Mouse (Mus musculus) kidney, postnatal 4 days (tissue): ENCODE data around the gene Tmeff2.
"Not testable (repeated sequence)": the region's sequence is repeated elsewhere in the genome, so short reads cannot be mapped to it uniquely, and the experiment has no call there.

Experiments
- DNase-seq, 2 experiments: peaks; one replicate each; pipeline ENCODE4 v3.0.0; 2021; ENCODE audit warnings: mixed read lengths in 2 of 2

The Tmeff2 gene

DNA sequence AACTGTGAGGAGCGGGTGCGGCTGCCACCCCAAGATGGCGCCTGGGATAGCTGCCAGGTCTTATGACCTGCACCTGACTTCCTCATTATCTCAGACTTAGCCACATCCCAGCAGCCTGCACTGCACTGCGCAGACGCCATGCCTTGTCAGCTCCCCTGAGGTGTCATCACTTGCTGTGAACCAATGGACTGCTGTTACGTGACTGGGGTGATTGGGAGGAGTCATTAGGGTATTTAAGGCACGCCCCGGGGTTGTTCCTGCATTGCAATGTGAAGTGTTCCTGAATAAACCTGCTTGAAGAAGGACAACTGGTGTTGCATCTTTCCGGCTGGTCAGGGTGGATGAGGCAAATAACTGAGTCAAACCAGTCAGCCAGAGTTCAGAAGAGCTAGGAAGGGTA, at the start of gene Tmeff2:
Gene Tmeff2, plus strand, starts transcription at position 262 of the 400 bp plus-strand sequence.
- DNase-seq, result not testable (repeated sequence)

DNA sequence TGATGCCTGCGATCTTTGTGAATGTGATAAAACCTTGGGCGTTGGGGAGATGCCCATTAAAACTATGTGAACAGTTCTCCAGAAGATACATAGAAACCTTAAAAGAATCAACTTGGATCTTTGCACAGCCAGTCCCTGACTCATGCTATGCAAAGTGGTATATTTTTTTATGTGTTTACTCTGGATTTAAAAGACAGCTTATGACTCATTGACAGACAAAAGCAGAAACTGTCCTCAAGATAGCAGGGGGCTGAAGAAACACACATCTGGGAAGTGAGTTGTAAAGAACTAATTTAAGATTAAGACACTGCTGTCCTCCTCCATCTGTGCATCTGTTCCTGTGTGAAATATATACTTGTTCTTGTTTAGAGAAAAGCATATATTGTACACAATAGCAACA, 38.9 kb upstream of the Tmeff2 start:
- no peak for DNase-seq

DNA sequence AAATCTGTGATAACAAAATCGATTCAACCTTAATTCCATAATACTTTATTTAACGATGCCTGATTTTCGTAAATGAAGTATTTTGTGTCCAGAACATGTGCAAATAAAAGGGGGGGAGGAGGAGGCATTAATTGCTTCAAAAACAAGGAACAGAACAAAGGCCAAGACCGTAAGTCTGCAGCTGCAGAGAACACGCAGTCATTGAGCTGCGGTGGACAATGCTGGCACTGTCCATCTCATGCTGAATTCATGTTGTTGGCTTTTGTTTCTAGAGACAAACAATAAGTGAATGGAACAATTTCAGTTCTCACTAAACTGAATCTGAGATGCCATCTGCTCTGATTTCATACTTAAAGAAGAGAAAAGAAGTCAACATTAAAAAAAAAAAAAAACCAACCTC, 2.8 kb upstream of the Tmeff2 start:
- DNase-seq, result no peak

DNA sequence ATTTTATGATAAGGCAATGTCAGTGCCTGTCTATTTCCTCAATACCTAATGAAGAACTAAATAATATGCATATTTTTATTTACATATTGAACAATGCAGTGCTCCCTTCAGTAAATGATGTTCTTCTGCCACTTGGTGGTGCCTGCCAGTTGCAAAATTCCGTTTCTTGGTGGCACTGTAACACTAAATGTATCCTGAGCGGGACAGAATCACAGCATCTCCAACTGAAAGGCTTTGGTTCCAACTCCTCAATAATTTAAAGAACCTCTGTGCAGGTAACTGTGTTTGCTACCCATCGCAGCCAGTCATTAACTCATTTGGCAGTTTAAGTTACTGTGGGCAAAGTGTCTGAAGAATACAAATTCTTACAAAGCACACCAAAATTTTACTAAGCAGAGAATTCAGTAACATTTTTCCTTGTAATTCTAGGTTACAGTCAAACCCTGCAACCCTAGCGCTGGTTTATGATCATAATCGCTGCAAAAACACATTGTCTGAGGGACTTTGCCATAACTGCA, 24.4 kb downstream of the Tmeff2 start:
- DNase-seq, result no peak

DNA sequence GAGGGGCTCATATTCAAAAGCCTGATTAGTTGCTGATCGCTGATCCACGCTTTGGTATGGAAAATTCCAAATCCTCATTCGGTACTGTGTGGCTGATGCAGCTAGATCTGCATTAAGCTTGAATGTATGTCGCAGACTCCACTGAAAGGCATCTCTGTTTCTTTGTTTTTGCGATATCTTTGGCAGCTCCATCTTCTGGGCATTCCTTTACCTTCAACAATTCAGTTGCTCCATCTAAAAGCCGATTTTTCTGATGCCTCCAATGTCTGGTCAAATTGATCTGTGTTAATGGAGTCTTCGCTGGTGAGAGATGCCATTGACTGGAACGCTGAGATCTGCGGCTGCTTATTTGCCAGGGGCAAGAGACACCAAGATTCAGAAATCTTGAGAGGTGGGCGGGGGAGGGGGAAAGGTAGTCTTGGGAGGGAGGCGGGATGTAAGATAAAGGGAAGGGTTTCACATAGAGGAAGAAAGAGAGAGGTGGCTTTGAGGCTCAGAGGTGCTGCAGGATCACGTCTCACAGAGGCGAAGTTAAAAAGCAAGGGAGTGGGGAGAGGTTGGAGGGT, 25.0 kb downstream of the Tmeff2 start:
- DNase-seq, result no peak

DNA sequence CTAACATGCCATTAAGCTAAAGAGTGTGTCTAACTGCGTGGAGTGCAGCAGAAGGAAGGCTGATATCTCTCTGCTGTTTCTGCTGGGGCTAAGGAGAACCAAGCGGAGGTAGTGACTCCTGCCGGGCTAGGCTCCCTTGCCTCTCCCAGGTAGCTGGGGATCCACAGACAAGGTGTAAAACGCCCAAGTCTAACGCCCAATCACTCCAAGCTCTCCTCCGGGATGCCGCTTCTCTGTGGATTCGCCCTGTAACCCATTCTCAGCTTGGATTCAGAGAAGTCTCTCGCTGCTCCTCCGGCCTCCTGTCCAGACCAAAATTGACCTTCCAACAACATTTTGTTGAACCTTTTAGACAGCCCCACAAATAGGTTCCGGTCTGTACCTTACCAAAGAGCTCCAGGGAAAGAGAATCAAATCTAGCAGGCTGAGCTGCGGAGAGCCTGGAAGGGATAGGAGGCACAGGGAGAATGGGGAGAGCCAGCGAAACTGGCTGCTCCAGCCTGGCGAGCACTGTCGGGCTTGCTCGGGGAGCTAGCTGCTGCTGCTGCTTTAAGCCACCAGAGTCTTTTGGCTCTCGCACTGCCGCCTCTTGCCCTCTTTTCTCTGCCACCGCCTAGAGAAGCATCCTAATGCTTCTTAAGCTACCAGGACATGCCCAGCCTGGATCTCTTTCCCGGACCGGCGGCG, 26.1 kb downstream of the Tmeff2 start:
- DNase-seq, result peak in 1 of 2 experiments; percentile 8

DNA sequence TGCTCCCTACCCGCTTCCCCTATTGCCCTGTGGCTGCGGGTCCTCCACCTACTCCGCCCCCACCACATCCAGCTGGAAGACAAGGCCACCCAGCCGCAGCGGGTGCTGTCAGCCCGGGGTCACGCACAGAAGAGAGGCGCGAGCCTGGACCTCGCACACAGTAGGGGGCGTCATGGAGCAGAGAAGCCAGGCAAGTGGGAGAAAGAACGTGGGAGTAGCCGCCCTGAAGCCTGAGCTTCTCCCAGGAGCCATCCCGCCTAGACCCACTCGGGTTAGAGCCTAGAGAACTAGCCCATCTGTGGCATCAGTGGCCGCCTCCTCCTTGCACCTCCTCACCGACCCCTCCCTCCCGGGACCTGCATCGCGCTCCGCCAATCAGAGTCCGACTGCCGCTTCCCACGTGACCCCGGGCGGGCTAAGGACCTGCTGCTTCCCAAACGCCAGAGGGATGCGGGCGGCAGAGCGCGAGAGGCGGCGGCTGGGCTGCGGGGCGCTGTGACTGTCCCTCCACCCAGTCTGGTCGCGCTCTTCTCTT, 26.7 kb downstream of the Tmeff2 start:
- peak; percentile 82 to 88 for DNase-seq

DNA sequence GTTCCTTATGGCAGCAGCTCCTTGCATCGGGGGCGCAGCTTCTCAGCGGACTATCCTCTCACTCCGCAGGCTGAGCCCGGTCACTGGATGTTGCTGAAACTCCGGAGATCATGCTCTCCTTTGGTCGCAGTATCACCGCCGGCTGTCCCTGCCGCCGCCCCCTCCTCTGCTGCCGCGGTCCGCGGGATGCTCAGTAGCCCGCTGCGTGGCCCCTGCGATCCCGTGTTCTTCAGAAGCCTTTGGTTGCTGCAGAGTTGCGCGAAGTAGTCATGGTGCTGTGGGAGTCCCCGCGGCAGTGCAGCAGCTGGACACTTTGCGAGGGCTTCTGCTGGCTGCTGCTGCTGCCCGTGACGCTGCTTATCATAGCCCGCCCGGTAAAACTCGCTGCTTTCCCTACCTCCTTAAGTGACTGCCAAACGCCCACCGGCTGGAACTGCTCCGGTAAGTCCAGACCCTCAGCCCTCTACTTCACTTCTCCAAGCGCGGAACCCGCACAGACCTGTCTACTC, 27.3 kb downstream of the Tmeff2 start:
- DNase-seq, result peak in 1 of 2 experiments; percentile 30

DNA sequence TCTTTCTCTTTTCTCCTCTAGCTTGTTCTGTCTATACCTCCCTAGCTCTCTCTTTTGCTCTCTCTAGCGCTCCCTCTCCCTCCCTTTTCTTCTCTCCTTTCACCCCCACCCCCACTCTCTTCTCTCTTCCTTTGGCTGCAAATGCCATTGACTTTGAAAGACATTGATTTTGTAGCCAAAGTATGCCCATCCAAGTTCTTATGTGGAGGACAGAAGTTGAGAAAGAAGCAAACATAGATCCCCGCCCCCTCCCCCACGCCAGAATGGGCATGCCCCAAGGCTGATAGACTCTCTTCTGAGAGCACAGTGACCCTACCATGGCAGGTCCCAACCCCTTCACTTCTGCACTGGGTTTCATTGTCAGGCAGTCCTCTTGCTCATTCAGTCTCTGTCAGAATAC, 28.3 kb downstream of the Tmeff2 start:
- DNase-seq, result no peak

DNA sequence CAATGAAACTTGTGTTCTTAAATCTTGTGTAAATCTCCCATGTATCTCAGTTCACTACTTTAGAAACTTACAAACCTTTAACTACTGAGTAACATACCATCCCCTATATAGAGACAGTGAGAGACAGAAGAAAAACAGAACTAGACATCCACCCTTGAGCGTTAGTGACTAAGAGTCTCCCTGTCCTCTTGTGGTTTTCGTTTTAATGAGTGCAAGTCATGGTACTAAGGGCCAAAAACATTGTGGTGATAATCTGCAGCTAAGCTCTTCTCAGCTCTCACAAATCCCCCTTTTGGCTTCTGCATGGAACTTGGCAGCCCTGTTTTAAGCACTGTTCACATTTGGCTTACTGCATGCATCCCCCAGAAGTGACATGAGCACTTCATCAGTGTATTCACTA, 34.6 kb downstream of the Tmeff2 start:
- DNase-seq, result no peak

DNA sequence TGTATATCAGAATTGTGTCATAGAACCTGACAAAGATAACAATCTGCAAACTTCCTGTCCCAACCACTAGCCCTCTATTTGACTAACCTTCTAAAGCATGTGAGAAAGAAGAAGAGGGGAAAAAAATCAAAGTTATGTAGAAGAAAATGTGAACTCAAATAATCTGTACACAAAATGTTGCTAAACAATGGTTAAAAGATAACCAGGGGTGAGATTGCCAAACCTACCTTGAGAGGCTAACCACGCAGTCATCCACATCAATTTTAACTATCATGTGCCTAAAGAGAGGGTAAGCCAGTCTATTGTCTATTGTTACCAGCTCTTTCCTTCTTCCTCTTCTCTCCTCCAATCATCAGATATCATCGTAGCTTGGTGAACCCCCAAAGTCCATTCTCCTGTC, 35.0 kb downstream of the Tmeff2 start:
- no peak for DNase-seq

DNA sequence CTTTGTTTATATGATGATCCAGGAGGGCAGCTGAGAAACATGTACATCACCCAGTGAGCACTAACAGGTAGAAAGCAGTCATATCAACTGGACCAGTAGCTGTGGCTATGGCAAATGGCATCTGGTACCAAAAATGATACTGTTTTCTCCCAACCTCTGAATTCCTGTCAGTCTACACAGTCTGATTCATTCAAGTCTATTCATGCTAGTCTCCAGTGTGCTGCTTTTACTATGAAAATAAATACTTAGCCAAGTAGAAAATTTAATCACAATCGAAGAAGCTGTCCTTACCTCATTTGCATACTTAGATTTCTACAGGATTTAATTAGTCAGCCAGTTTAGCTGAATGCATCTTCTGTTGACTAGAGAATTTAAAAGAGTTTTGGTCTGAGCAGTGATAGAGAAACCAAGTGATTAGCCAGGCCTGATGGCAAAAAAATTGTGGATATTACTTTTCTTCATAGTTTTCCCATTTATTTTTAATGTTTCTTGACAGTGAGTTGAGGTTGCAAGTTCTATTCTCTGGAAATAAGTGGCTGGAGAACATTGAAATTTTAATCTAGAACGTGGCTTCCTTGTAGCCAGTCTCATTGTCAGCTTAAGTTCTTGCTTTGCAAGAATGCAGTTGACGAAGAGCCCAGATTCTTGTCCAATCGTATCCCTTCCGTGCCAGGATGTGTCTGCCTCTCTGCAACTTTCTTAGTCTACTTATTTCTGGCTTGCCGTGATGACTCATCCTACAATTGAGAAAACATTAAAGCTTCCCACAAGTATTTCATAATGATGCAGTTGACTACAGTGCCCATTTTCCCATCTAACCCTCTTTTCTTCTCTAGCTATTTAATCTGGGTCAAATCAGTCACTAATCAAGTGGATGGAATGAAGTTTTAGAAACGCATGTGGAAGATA, 39.9 kb downstream of the Tmeff2 start:
- no peak for DNase-seq

DNA sequence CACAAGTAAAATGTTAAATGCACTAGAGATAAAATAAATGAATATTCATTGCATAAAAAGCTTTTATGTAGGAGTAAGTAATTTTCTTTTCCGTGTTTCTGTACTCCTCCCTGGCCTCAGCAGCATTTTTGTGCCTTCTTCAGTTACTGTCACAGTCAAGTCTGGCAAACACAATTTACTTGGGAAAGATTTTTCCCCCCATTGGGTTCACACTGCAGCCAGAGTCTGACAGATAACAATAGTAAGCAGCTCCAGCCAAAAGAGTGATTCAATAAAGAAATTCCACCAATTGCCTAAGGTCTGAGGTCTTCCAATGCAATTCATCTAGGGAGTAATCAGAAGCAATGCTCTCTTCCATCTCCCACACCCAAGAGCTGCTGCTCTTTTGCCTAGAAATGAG, 48.1 kb downstream of the Tmeff2 start:
- no peak for DNase-seq

DNA sequence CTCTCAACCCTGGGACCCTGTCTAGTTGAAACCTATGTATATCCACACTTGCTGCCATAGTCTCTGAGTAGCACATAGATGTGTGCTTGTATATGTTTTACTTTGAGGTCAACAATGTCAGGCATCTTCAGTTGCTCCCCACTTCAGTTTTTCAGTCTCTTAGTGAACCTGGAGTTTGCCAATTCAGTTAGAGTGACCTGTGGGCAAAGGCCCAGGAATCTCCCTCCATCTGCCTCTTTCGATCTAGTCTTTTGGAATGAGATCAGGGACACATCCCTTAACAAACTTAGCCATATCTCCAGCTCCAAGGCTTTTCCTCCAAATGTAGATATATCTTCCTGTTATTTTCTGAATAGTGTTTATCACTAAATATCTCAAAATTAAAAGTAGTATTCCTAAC, 58.4 kb downstream of the Tmeff2 start:
- no peak for DNase-seq

DNA sequence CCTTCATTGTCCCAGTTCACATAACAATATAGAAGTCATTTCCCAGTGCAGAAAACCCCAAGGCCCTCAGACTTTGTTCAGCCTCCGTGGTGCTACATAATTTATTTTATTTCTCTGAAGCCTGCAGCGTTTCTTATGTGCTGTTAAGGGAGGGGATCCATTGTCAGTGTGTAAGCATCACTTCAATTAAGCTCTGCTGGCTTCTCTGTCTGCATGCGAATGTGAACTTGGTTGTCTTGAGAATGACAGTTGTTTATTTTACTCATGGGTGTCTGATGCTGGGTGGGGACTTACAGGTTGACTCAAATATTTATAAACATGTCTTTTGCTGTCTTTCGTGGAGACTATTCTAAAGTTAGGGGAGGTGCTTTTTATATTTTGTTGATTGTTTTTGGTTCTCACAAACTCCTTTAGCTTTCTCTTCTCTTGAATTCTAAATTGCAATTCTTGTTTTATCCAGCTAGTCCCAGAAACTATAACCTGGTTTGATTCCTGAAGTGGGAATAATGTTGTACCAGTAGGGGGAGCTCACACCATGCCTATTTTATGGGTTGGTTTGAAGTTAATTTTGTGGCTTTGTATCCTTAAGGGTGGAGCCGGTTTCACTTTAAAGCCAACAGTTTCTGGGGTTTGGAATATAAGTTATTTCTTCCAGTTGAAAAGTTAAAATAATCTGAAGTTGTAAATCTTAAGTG, 61.7 kb downstream of the Tmeff2 start:
- peak; percentile 36 to 53 for DNase-seq

DNA sequence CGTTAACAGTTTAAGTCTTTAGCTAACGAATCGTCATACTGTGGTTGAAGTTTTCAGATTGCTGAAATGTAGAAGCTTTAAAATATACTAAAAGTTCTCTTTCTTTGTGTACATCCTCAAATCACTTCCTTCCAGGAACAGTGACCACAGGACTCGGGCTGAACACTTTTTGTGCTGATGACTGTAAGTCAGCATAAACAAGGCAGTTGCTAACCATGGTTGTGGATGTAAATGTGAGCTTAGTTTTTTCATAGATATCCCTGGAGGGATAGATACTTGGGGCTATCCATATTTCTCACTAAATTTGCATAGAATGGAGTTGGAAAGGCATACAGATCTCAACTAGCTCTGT, 62.2 kb downstream of the Tmeff2 start:
- DNase-seq, result peak in 1 of 2 experiments; percentile 3

DNA sequence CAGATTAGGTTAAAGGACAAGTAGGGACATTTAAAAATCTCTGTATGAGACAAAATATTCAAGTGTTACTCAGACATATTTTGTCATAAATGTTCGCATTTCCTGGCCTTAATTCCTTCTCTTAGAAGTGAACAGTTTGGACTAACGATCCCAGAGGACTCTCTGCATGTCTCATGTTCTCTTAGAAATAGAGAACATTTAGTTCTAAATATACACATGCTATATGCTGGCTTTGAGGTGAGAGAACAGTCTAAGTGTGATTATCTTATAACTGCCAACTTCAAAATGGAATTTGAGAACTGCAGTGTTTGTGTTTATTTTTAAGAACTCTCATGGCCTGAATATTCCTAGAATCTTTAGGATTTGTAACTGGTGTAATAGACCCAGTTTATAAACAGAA, 69.2 kb downstream of the Tmeff2 start:
- DNase-seq, result no peak

DNA sequence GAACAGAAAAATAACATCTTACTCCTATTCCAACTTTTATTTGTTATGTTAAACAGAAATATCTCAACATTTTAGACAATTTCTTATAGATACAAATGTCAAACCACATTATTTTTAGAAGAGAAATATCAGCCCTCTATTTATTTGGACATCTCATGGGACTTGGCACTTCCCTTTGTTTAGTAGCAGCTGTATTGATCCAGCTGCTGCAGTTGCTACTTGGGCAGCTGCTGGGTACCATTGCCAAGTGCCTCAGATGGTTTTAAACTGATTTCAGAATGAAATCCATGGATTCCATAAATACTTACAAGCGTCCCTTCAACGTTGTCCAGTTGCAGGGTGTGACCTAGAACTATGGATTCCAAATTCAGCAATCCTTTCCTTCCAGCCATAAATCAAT, 70.4 kb downstream of the Tmeff2 start:
- DNase-seq, result no peak

DNA sequence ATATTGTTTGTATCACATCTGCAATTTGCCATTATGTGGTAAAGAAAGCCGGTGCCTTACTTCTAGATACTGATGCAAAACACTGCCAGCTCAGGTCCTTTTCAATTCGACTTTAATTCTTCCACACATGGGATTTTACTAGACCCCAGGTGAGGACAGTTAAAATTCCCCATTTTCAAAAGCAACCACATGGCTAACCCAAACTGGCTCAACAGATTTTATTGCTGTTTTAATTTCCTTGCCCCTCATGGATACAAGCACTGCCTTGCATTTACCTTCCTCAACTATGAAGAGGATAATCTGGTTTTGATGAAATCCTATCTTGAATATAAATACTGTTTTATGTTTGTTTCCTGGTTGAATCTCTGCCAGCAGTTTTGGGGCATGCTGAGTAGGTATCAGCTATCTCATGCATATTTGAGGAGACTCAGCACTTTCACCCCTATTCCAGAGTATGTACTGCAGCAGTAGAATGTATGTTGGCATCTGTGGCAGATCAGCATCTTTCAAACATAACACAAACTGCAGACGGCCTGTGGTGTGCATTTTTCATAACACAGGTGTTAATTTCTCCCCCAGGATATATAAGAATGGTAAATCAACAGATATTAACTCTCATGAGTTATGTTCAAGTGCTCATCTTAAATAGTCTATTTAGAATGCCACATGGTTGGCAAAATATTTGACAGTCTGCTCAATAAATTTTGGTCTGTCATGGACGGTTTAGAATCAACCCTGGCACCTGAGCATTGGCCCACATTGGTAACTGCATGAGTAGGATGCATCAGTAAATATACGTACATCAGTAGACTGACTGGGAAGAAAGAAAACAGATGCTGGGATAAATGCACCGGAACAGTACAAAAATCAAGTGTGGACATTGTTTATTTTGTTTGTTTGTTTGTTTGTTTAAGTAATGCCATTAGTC, 72.3 kb downstream of the Tmeff2 start:
- DNase-seq, result no peak

DNA sequence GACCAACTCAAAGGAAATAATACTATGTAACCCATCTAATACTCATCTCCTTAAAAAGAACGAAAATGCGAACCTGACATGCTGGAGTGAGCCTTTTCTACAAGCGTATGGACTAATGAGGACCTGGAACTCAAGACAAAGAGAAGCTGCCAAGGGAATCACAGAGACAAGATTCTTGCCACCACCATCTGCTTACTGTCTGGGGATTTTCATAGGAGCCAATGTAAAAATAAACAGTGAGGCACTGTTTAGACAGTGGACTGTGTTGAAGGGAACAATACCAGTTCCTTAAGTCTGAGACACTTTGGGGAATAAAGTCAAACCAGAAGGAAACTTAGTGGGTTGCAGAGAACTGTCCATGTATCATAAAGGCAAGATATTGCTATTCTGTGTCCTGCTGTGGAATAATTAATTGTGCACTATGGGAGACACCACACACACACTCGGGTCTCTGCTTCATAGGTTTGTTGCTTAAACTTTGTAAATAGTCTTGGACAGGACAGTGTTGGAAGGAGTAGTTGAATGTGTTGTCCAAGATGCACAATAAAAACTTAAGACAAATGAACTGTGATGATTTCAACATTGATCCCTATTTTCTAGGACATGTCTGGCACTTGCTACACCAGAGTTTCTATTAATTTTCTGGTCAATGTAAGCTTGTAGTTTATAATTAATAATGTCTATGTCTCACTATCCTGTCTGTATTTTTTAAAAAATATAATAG, 79.1 kb downstream of the Tmeff2 start:
- no peak for DNase-seq

DNA sequence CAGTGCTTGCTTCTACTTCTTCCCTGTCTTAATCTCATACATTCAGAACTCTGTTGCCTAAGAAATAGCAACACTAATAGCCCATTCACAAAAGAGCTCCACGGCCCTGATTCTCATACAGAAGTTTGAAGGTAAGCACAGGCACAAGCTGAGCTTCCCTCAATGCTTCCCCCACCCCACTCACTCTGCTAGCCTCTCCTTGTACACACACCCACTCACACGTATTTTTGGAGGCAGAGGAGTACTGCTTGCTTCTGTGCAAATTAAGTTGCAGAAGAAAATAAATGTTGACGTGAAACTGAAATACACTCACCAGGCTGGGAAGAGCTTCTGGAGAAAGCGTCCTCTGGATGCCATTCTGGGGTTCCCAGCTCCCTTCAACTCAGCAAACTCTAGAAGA, 80.1 kb downstream of the Tmeff2 start:
- no peak for DNase-seq
